Mouse (Mus musculus) adrenal gland (tissue): ENCODE data around the gene Chd2.

Source experiments
- intact Hi-C: fragments of 180-260 bp; cut with DNase I; formaldehyde crosslinking; loops from one replicate; pipeline ENCODE4 v1.15.1; 2025

Gene Chd2

GRCm38 (mm10) chr7:73564131-73564530, 22.5 kb upstream of the Chd2 start:
- intact Hi-C loops, result no loop called here

- intact Hi-C loops, result no loop called here
Measured at GRCm38 (mm10) chr7:73561492-73562055, 19.9 kb upstream of the Chd2 start.

- intact Hi-C loops, result no loop called here
Measured at GRCm38 (mm10) chr7:73560811-73561210, 19.2 kb upstream of the Chd2 start.

DNA sequence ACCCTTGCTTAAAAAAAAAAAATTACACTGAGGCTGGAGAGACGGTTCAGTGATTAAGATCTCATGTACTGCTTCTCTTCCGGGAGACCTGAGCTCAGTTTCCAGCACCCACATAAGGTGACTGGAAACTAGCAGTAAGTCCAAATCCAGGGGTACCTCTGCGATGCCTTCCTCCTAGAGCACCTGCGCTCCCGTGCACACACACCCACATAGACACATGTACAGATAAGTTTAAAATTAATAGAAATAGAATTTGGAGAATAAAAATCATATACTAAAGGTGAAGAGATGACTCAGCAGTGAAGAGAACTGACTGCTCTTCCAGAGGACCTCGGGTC, 18.2 kb upstream of the Chd2 start:
- intact Hi-C loops, result loop anchor here (2.0 kb wide), 1 partner anchor 35 kb away; no protein-coding TSS in a partner anchor

DNA sequence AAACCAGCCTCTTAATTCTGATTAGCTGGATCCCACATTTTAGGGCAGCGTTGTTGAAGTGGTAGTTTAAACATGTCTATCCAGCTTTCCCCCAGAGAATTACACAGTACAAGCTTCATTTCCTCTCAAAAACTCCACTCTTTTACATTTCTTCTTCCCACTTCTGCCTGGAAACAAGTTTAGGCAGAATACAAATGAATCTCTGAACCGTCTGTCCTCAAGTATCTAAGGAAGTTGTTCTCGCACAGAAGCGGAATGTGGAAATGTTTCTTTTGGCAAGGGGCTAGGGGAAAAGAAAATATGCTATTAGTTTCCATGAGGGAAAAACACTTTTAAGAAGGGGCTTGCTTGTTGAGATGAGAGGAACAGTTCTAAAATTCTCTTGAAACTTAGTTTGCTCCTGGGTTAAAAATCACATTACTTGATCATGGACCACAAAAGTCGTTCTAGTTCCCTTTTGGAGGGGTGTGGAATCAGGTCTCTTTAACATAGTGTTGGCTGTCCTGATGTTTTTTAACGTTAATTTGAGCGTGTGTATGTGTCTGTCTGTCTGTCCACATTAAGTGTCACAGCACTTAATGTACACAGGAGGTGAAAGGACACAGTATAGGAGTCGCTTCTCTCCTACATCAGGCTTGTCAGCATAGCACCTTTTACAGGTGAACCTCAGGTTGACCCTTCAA, 17.7 kb upstream of the Chd2 start:
- intact Hi-C loops, result loop anchor here (2.0 kb wide), 1 partner anchor 35 kb away; no protein-coding TSS in a partner anchor

GRCm38 (mm10) chr7:73558293-73559169, 16.9 kb upstream of the Chd2 start:
- intact Hi-C loops, result loop anchor here (1.0 to 2.0 kb wide), 2 partner anchors 20 to 36 kb away; no protein-coding TSS in a partner anchor

DNA sequence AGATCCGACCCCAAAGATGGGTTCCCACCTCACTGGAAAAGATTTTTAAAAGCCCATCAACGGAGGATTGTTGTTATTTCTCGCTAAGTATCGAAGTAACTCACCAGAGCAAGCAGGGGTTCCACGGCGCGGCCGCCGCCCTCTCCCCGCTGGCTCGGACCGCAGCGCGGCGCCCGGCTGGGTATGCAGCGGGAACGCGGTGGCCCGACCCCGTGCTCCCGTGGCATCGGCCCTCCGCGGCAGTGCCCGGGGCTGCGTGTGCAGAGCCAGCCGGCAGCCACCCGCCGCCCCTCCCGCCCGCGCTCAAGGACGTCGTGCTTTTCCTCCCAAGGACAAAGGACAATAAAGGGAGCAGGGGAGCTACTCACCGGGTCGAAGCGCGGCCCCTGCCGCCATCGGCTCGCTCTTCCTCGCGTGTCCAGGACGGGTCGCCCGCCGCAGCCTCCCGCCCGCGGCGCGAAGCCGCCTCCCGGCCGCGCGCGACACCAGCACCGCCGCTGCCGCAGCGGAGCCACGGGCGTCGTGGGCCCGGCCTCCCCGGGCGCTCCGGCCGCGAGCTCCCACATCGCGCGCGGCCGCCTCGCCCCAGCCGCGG, 16.1 kb upstream of the Chd2 start:
- intact Hi-C loops, result loop anchor here (1.0 to 2.0 kb wide), 3 partner anchors 19 to 59 kb away; no protein-coding TSS in a partner anchor

GRCm38 (mm10) chr7:73556688-73557667, 15.3 kb upstream of the Chd2 start:
- intact Hi-C loops, result loop anchor here (2.0 kb wide), 1 partner anchor 60 kb away; no protein-coding TSS in a partner anchor

GRCm38 (mm10) chr7:73555918-73556580, 14.4 kb upstream of the Chd2 start:
- intact Hi-C loops, result loop anchor here (2.0 kb wide), 1 partner anchor 61 kb away; no protein-coding TSS in a partner anchor

- intact Hi-C loops, result no loop called here
Measured at GRCm38 (mm10) chr7:73554849-73555248, 13.2 kb upstream of the Chd2 start.

DNA sequence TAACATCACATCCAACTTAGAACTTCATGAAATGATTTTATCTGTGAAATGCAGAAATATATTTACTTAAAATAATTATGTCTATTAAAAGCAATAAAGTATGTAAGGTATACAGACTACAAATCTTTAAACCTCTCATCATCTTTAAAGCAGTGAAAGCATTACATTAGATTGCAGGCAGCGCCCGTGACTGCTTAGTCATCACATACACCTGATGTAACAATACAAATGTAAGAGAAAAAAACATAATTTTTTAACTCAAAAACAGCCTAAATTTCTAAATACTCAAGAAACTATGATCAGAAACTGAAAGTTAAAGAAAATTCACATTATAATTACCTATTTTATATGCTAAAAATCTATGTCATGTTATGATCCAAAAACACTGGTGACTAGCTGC, 11.5 kb upstream of the Chd2 start:
- intact Hi-C loops, result no loop called here

- intact Hi-C loops, result no loop called here
Measured at GRCm38 (mm10) chr7:73552054-73552750, 10.6 kb upstream of the Chd2 start.

GRCm38 (mm10) chr7:73551370-73551769, 9.7 kb upstream of the Chd2 start:
- intact Hi-C loops, result no loop called here

DNA sequence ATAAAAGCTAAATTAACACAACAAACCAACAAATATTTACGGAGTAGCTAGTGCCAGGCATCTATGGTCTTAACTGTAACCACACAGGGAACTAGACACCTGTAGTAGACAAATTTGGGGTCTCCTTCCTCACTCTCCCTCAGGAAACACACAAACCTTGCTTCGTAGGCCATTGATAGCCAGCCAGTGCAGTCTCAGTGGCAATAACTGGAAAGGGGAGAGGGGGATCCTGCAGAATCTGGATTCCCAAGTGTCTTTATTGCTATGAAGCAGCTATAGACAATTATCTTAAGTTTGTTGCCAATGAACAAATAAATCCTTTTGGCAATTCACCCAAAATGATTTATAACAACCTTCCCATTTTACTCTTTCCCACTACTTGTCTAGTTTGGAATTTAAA, 6.4 kb upstream of the Chd2 start:
- intact Hi-C loops, result no loop called here

DNA sequence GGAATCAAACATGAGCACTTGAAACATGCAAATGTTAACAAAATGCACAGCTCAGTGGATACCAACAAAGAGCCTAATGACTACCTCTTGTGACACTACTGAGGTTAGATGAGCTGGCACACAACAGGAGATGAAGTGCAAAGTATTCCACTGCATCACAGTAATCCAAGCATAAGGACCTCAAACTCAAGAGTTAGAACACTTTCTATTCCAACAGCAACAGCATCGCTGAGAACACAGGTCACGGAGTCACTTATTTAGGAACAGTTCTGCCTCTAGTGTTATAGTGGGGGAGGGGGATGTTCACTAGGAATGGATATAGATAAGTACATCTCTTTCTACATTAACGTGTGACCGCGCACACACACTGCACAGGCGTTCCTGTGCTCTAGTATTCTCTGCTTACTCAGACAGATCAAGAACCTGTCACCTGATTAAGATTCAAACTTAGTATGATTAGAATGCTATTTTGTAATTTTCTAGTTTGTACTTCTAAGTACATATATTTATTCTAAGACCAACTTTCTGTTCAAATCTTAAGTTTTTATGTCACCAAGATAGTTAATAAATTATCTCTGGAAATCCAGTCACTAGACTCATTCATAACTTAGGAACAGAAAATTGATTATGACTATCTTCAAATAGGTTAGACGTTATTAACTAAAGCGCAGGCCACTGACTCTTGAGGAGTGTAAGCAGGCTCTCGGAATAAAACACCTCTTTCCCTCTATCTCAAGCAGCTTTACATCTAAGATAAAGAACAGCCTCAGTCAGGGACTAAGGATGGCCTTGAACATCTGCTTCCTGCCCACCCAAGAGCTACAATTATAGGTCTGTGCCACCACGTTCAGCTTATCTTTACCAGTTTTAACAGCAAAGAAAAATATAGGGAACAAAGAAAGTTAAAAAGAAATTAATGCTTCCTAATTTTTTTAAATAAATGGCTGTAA, 5.2 kb upstream of the Chd2 start:
- intact Hi-C loops, result no loop called here

DNA sequence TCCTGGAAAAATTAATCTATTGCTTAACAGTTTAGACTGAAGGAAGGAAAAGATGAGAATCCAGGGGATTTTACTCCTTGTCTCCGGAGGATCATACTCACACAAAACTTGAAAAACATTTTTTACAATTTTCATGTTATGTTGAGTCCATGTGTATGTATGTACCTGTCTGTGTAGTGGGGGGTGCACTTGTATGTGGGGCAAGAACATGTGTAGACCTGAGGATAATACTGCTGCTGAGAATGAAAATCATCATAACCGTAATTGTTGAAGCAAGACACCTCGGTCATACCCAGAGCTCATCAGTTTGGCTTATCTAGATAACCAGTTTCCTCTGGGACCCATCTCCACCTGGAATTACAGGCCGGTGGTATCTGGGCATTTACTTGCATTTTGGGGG, 3.4 kb upstream of the Chd2 start:
- intact Hi-C loops, result no loop called here

DNA sequence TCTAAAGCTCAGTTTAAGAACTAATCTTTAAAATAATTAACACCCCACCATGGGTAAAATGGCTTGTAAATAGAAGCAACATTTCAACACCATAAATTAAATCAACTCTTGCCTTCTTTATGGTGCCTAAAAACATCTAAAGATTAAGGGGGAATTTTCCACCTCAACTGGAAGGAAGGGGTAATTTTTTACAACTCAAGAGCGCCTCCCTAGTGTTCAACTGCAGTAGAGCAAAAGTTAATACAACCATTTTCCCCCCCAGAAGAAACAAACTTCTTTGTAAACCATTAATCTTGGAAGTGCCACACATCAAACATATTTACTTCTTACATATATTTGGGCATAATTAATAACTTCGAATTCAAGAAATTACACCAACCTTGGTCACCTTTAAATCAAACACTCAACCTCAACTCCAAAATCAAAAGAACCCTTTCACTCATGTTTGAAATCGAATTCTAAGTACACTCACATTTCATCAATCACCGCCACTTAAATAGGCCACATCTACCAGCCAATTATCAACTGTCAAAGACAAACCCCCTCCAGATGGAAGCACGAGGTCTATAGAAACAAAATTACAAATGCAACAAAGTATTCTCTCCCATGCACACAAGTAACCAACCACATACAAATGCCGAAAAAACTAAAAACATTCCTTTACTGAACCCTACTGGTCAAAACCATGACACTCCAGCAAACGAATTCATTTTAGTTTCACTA, 662 bp upstream of the Chd2 start:
- intact Hi-C loops, result no loop called here

DNA sequence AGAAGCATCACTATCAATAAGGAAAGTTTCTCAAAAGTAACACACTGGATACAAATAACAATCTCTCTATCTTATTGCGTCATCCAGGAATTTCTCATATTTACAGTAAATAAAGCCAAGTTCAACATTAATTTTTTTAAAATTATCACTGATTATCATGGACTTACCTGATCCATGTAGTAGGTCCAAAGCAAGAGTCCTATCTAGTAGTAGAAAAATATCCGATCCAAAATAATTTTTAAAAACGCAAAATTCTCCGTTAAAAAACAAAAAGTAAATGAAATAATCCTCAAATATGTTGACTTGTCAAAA, 595 bp downstream of the Chd2 start:
- intact Hi-C loops, result no loop called here
